Mouse (Mus musculus) adrenal gland, postnatal 4 days (tissue): ENCODE data around the gene Rhobtb3. TPM values are rescaled to one million over a fixed set of nuclear protein-coding genes. Genes with fewer than 3 reads are reported as not detected.
"Not testable (repeated sequence)": the region's sequence is repeated elsewhere in the genome, so short reads cannot be mapped to it uniquely, and the experiment has no call there.

Experiments used
- DNase-seq, 2 experiments: peaks; one replicate each; pipeline ENCODE4 v3.0.0; 2021 to 2022; ENCODE audit warnings: low spot score in 2 of 2, mixed read lengths in 2 of 2
- total RNA-seq, 2 experiments: library from RNA; stranded (reverse); gene quantifications; 2 replicates each; pipeline ENCODE4 v1.2.3; 2021

Rhobtb3 gene
- total RNA-seq, 2 experiments from 2014 or later: 22.1 to 24.1 TPM

- DNase-seq: no peak
Measured at GRCm38 (mm10) chr13:75930023-75930422, 13.7 kb downstream of the Rhobtb3 start.

- not testable (repeated sequence) for DNase-seq
Measured at GRCm38 (mm10) chr13:75929071-75929470, 14.7 kb downstream of the Rhobtb3 start.

- DNase-seq: no peak
Measured at GRCm38 (mm10) chr13:75927951-75928350, 15.8 kb downstream of the Rhobtb3 start.

GRCm38 (mm10) chr13:75914151-75914550, 29.6 kb downstream of the Rhobtb3 start:
- DNase-seq: no peak

GRCm38 (mm10) chr13:75908187-75908586, 35.5 kb downstream of the Rhobtb3 start:
- no peak for DNase-seq

GRCm38 (mm10) chr13:75907133-75907532, 36.6 kb downstream of the Rhobtb3 start:
- DNase-seq: no peak

GRCm38 (mm10) chr13:75904660-75905059, 39.1 kb downstream of the Rhobtb3 start:
- no peak for DNase-seq

- DNase-seq: not testable (repeated sequence)
Measured at GRCm38 (mm10) chr13:75900928-75901327, 42.8 kb downstream of the Rhobtb3 start.

GRCm38 (mm10) chr13:75892876-75893275, 50.8 kb downstream of the Rhobtb3 start:
- no peak for DNase-seq

GRCm38 (mm10) chr13:75892291-75892690, 51.4 kb downstream of the Rhobtb3 start:
- DNase-seq: no peak

GRCm38 (mm10) chr13:75891868-75892267, 51.9 kb downstream of the Rhobtb3 start:
- DNase-seq: no peak

- no peak for DNase-seq
Measured at GRCm38 (mm10) chr13:75883792-75884191, 59.9 kb downstream of the Rhobtb3 start.

- DNase-seq: no peak
Measured at GRCm38 (mm10) chr13:75880501-75880900, 63.2 kb downstream of the Rhobtb3 start.

- DNase-seq: no peak
Measured at GRCm38 (mm10) chr13:75879756-75880155, 64.0 kb downstream of the Rhobtb3 start.

- no peak for DNase-seq
Measured at GRCm38 (mm10) chr13:75877907-75878306, 65.8 kb downstream of the Rhobtb3 start.

GRCm38 (mm10) chr13:75876592-75876991, 67.1 kb downstream of the Rhobtb3 start:
- DNase-seq: no peak

GRCm38 (mm10) chr13:75876188-75876587, 67.5 kb downstream of the Rhobtb3 start:
- not testable (repeated sequence) for DNase-seq

- DNase-seq: no peak
Measured at GRCm38 (mm10) chr13:75874608-75875376, 68.9 kb downstream of the Rhobtb3 start.

GRCm38 (mm10) chr13:75867876-75868275, 75.8 kb downstream of the Rhobtb3 start:
- no peak for DNase-seq

GRCm38 (mm10) chr13:75865486-75866184, 78.1 kb downstream of the Rhobtb3 start:
- no peak for DNase-seq

- no peak for DNase-seq
Measured at GRCm38 (mm10) chr13:75859264-75859844, 84.4 kb downstream of the Rhobtb3 start.

GRCm38 (mm10) chr13:75853118-75853517, 90.6 kb downstream of the Rhobtb3 start:
- DNase-seq: no peak
